Mouse (Mus musculus): ENCODE data around the gene Clock. TPM values are rescaled to one million over a fixed set of nuclear protein-coding genes. Genes with fewer than 3 reads are reported as not detected.
A peak's percentile ranks its signal among the peaks of the same experiment; 100 is the strongest.

Gene Clock
- polyA plus RNA-seq, 1 experiment from 2014 or later, result 19.4 TPM

GRCm38 (mm10) chr5:76327296-76327695, 22.7 kb upstream of the Clock start:
- ATAC-seq (replicated peaks; ENCODE audit: low FRiP score, low TSS enrichment, low read depth), result no peak

GRCm38 (mm10) chr5:76325113-76325512, 20.5 kb upstream of the Clock start:
- ATAC-seq (replicated peaks; ENCODE audit: low FRiP score, low TSS enrichment, low read depth), result no peak
- no peak overlapping the region for H3K27ac ChIP-seq (ENCODE audit: low read depth)
- 91% methylated on average over 4 of the region's 4 CpGs for WGBS

More at GRCm38 (mm10) chr5:76327296-76327695, 22.7 kb upstream of the Clock start:
- Histone ChIP-seq H3K4me2 (ENCODE audit: low read length) (no peak overlapping the region), H3K4me1 (replicated peaks; ENCODE audit: control insufficient read depth, insufficient read depth, low read length) (no peaks in the 10 kb centered on the region), H3K9ac (ENCODE audit: low read length) (no peak overlapping the region), H3K27me3 (replicated peaks; ENCODE audit: control insufficient read depth, insufficient read depth, low read length) (no peaks in the 10 kb centered on the region), H3K27ac (ENCODE audit: low read depth) (no peak overlapping the region), H3K4me3 (ENCODE audit: low read depth, low read length) (no peak overlapping the region), H3K9me3 (ENCODE audit: control insufficient read depth, low read length) (no peaks in the 10 kb centered on the region), H3K36me3 (ENCODE audit: control insufficient read depth, insufficient read depth, low read length) (no peaks in the 10 kb centered on the region)
- WGBS, result 74% methylated on average over 2 of the region's 2 CpGs
- no peak for DNase-seq (ENCODE audit: low spot score)

DNA sequence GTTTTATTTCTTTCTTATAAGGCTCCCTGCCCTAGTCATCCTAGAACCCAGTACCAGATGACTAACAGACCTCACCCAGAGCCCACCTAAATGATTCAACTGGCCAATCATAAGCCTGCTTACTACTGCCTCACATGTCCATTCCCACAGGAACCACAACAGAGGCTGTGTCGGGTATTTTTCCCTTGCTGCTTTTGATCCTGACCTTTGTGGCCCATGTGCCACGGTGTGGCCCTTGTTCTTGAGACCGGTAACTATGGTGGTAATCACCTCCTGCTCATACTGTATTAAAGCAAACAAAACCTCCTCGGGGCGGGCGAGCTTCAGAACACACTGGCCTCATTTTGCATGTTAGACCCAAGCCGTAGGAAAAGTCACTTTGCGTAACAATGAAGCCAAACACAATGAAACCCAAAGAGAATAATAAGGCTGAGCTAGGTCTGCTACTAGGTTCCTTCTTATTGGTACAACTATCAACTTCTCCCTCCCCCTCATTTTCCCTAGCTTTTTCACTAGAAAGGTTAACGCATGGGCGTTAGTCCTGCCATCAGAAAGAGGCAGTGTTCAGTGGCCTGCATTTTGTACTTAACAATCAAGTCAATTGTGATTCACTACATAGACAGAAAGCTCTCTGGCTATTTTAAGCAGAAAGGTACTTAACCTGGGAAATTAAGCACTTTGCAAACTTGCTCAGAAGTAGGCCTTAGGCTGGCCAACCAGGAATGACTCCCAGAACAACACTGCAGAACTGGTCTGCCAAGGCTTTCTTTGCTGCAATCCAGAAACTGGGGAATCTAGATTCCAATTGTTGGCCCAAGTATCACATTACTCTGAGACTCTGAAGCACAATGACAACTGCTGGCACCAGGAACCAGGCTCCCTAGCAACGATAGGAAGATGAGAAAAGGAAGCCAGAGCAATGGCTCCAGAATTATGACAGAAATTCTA, 16.9 kb upstream of the Clock start:
- Histone ChIP-seq H3K9ac (ENCODE audit: low read length) (no peak overlapping the region), H3K27me3 (replicated peaks; ENCODE audit: control insufficient read depth, insufficient read depth, low read length) (no peaks in the 10 kb centered on the region), H3K27ac (ENCODE audit: low read depth) (no peak overlapping the region), H3K9me3 (ENCODE audit: control insufficient read depth, low read length) (no peaks in the 10 kb centered on the region), H3K36me3 (ENCODE audit: control insufficient read depth, insufficient read depth, low read length) (no peaks in the 10 kb centered on the region), H3K4me3 (ENCODE audit: low read depth, low read length) (no peak overlapping the region), H3K4me2 (ENCODE audit: low read length) (no peak overlapping the region), H3K4me1 (replicated peaks; ENCODE audit: control insufficient read depth, insufficient read depth, low read length) (no peaks in the 10 kb centered on the region)
- 60% methylated on average over 11 of the region's 11 CpGs for WGBS
- no peak for ATAC-seq (replicated peaks; ENCODE audit: low FRiP score, low TSS enrichment, low read depth)
- no peak for DNase-seq (ENCODE audit: low spot score)

More at GRCm38 (mm10) chr5:76325113-76325512, 20.5 kb upstream of the Clock start:
- Histone ChIP-seq H3K4me2 (ENCODE audit: low read length) (no peak overlapping the region), H3K27me3 (replicated peaks; ENCODE audit: control insufficient read depth, insufficient read depth, low read length) (no peaks in the 10 kb centered on the region), H3K4me1 (replicated peaks; ENCODE audit: control insufficient read depth, insufficient read depth, low read length) (no peaks in the 10 kb centered on the region), H3K4me3 (ENCODE audit: low read depth, low read length) (no peak overlapping the region), H3K36me3 (ENCODE audit: control insufficient read depth, insufficient read depth, low read length) (no peaks in the 10 kb centered on the region), H3K9ac (ENCODE audit: low read length) (no peak overlapping the region), H3K9me3 (ENCODE audit: control insufficient read depth, low read length) (no peaks in the 10 kb centered on the region)
- no peak for DNase-seq (ENCODE audit: low spot score)

- 61% methylated on average over 2 of the region's 2 CpGs for WGBS
- Histone ChIP-seq H3K27me3 (replicated peaks; ENCODE audit: control insufficient read depth, insufficient read depth, low read length) (no peaks in the 10 kb centered on the region), H3K4me3 (ENCODE audit: low read depth, low read length) (no peak overlapping the region), H3K4me2 (ENCODE audit: low read length) (no peak overlapping the region), H3K9me3 (ENCODE audit: control insufficient read depth, low read length) (no peaks in the 10 kb centered on the region), H3K27ac (ENCODE audit: low read depth) (no peak overlapping the region), H3K4me1 (replicated peaks; ENCODE audit: control insufficient read depth, insufficient read depth, low read length) (peaks cover 6% of the 10 kb centered on the region), H3K36me3 (ENCODE audit: control insufficient read depth, insufficient read depth, low read length) (no peaks in the 10 kb centered on the region), H3K9ac (ENCODE audit: low read length) (no peak overlapping the region)
- ATAC-seq (replicated peaks; ENCODE audit: low FRiP score, low TSS enrichment, low read depth), result no peak
- DNase-seq (ENCODE audit: low spot score), result no peak
Measured at GRCm38 (mm10) chr5:76308206-76308605, 3.6 kb upstream of the Clock start.

- DNase-seq (ENCODE audit: low spot score) (no peak), ATAC-seq (replicated peaks; ENCODE audit: low FRiP score, low TSS enrichment, low read depth) (no peak; the same call in 1 of the 2 replicates)
- Histone ChIP-seq H3K27ac (ENCODE audit: low read depth) (0 out of 2 replicates have a peak overlapping the region, but pooled peaks have one; percentile 98), H3K4me2 (ENCODE audit: low read length) (peak overlapping the region; percentile 96; the same call in 1 of the 2 replicates), H3K4me1 (replicated peaks; ENCODE audit: control insufficient read depth, insufficient read depth, low read length) (peaks cover 18% of the 10 kb centered on the region), H3K27me3 (replicated peaks; ENCODE audit: control insufficient read depth, insufficient read depth, low read length) (no peaks in the 10 kb centered on the region), H3K4me3 (ENCODE audit: low read depth, low read length) (no peak overlapping the region), H3K36me3 (ENCODE audit: control insufficient read depth, insufficient read depth, low read length) (no peaks in the 10 kb centered on the region), H3K9me3 (ENCODE audit: control insufficient read depth, low read length) (no peaks in the 10 kb centered on the region), H3K9ac (ENCODE audit: low read length) (no peak overlapping the region)
- WGBS, result 49% methylated on average over 3 of the region's 3 CpGs
Measured at GRCm38 (mm10) chr5:76306261-76306660, 1.7 kb upstream of the Clock start.

- Histone ChIP-seq H3K9me3 (ENCODE audit: control insufficient read depth, low read length) (no peaks in the 10 kb centered on the region), H3K27me3 (replicated peaks; ENCODE audit: control insufficient read depth, insufficient read depth, low read length) (no peaks in the 10 kb centered on the region), H3K4me1 (replicated peaks; ENCODE audit: control insufficient read depth, insufficient read depth, low read length) (peaks cover 18% of the 10 kb centered on the region), H3K4me3 (ENCODE audit: low read depth, low read length) (peak overlapping the region; percentile 93), H3K9ac (ENCODE audit: low read length) (peak overlapping the region; percentile 89; the same call in 1 of the 2 replicates), H3K4me2 (ENCODE audit: low read length) (peak overlapping the region; percentile 96), H3K36me3 (ENCODE audit: control insufficient read depth, insufficient read depth, low read length) (no peaks in the 10 kb centered on the region), H3K27ac (ENCODE audit: low read depth) (peak overlapping the region; percentile 98)
- 3% methylated on average over 8 of the region's 8 CpGs for WGBS
- no peak for ATAC-seq (replicated peaks; ENCODE audit: low FRiP score, low TSS enrichment, low read depth)
- peak; percentile 58 for DNase-seq (ENCODE audit: low spot score)
Measured at GRCm38 (mm10) chr5:76305616-76306015, 1.0 kb upstream of the Clock start.

GRCm38 (mm10) chr5:76303745-76304451, 694 bp downstream of the Clock start:
- Histone ChIP-seq H3K4me2 (ENCODE audit: low read length) (peak overlapping the region; percentile 96), H3K9me3 (ENCODE audit: control insufficient read depth, low read length) (no peaks in the 10 kb centered on the region), H3K9ac (ENCODE audit: low read length) (peak overlapping the region; percentile 89), H3K36me3 (ENCODE audit: control insufficient read depth, insufficient read depth, low read length) (no peaks in the 10 kb centered on the region), H3K27me3 (replicated peaks; ENCODE audit: control insufficient read depth, insufficient read depth, low read length) (no peaks in the 10 kb centered on the region), H3K27ac (ENCODE audit: low read depth) (peak overlapping the region; percentile 98), H3K4me1 (replicated peaks; ENCODE audit: control insufficient read depth, insufficient read depth, low read length) (peaks cover 18% of the 10 kb centered on the region), H3K4me3 (ENCODE audit: low read depth, low read length) (peak overlapping the region; percentile 93)
- WGBS, result under 1% methylated on average over 95 of the region's 100 CpGs
- peak; percentile 73 for ATAC-seq (replicated peaks; ENCODE audit: low FRiP score, low TSS enrichment, low read depth)
- DNase-seq (ENCODE audit: low spot score), result peak; percentile 79

DNA sequence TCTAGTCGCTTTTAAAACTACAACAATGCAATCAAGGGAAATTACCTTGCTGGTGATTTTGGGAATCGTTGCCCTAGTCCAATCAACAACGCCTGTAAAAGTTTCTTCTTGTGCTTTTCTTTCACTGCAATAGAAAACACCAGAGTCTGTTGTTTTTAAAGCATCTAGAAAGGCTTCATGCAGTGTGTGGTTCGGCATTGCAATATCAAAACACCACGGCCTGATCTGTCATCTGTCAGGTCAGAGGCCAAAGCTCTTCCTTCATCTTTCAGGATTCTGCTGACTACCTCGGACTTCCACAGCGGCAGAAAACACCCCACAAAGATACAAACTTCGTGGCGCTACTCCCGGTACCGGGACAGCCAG, 1.2 kb downstream of the Clock start:
- 5% methylated on average over 11 of the region's 11 CpGs for WGBS
- no peaks in the 10 kb centered on the region for H3K36me3 ChIP-seq (ENCODE audit: control insufficient read depth, insufficient read depth, low read length)
- H3K4me1 ChIP-seq (replicated peaks; ENCODE audit: control insufficient read depth, insufficient read depth, low read length), result peaks cover 18% of the 10 kb centered on the region
- H3K27me3 ChIP-seq (replicated peaks; ENCODE audit: control insufficient read depth, insufficient read depth, low read length), result no peaks in the 10 kb centered on the region
- ATAC-seq (replicated peaks; ENCODE audit: low FRiP score, low TSS enrichment, low read depth) (no peak), DNase-seq (ENCODE audit: low spot score) (no peak)
- peak overlapping the region; percentile 98 for H3K27ac ChIP-seq (ENCODE audit: low read depth)
- H3K4me3 ChIP-seq (ENCODE audit: low read depth, low read length), result peak overlapping the region; percentile 93
- peak overlapping the region; percentile 89 for H3K9ac ChIP-seq (ENCODE audit: low read length)
- H3K9me3 ChIP-seq (ENCODE audit: control insufficient read depth, low read length), result no peaks in the 10 kb centered on the region
- H3K4me2 ChIP-seq (ENCODE audit: low read length), result peak overlapping the region; percentile 96
